Mouse (Mus musculus): ENCODE measurements around the gene Itm2b. TPM values are rescaled to one million over a fixed set of nuclear protein-coding genes. Genes with fewer than 3 reads are reported as not detected.
A peak's percentile ranks its signal among the peaks of the same experiment; 100 is the strongest.

The Itm2b gene
- total and polyA plus RNA-seq, 2 experiments: 967 to 1,187 TPM

GRCm38 (mm10) chr14:73370695-73371372 lies 14.3 kb downstream of the Itm2b start:
- H3K4me3 ChIP-seq (ENCODE audit: insufficient read depth, low read depth, low read length): no peak overlapping the region
- peaks cover 33% of the 10 kb centered on the region for H3K4me1 ChIP-seq (ENCODE audit: control insufficient read depth, insufficient read depth, low read length)
- H3K36me3 ChIP-seq (ENCODE audit: control insufficient read depth, insufficient read depth, low read length): peaks cover 53% of the 10 kb centered on the region
- TF ChIP-seq CTCF (IDR thresholded peaks at IDR 0.05; ENCODE audit: low read depth, low read length): no peak
- TF ChIP-seq POLR2A (IDR thresholded peaks at IDR 0.05; ENCODE audit: extremely low read depth, insufficient read depth, low read length): no peak
- DNase-seq (ENCODE audit: extremely low read depth, low read depth, low spot score): peak; percentile 72
- peaks cover 24% of the 10 kb centered on the region; the same call in 1 of the 2 replicates for H3K79me2 ChIP-seq (ENCODE audit: control insufficient read depth, insufficient read depth, low read length)
- WGBS: 54% methylated on average over 23 of the region's 23 CpGs
- no peaks in the 10 kb centered on the region for H3K27me3 ChIP-seq (ENCODE audit: control insufficient read depth, insufficient read depth, low read length)
- H3K9ac ChIP-seq (ENCODE audit: low read depth, low read length): no peak overlapping the region
- no peak overlapping the region for H3K27ac ChIP-seq (replicated peaks; ENCODE audit: insufficient read depth, low read depth, low read length)

- Histone ChIP-seq H3K4me3 (ENCODE audit: insufficient read depth, low read depth, low read length) (no peak overlapping the region), H3K79me2 (ENCODE audit: control insufficient read depth, insufficient read depth, low read length) (peaks cover 21% of the 10 kb centered on the region; the same call in 1 of the 2 replicates), H3K27me3 (ENCODE audit: control insufficient read depth, insufficient read depth, low read length) (no peaks in the 10 kb centered on the region), H3K27ac (replicated peaks; ENCODE audit: insufficient read depth, low read depth, low read length) (peak overlapping the region; percentile 40; the same call in 1 of the 2 replicates), H3K4me1 (ENCODE audit: control insufficient read depth, insufficient read depth, low read length) (peaks cover 31% of the 10 kb centered on the region), H3K9ac (ENCODE audit: low read depth, low read length) (no peak overlapping the region), H3K36me3 (ENCODE audit: control insufficient read depth, insufficient read depth, low read length) (peaks cover 57% of the 10 kb centered on the region)
- no peak for DNase-seq (ENCODE audit: extremely low read depth, low read depth, low spot score)
- 57% methylated on average over 11 of the region's 11 CpGs for WGBS
- no peak for TF ChIP-seq POLR2A (IDR thresholded peaks at IDR 0.05; ENCODE audit: extremely low read depth, insufficient read depth, low read length)
- no peak for TF ChIP-seq CTCF (IDR thresholded peaks at IDR 0.05; ENCODE audit: low read depth, low read length)
Observed at GRCm38 (mm10) chr14:73370078-73370670, 14.9 kb downstream of the Itm2b start.

DNA sequence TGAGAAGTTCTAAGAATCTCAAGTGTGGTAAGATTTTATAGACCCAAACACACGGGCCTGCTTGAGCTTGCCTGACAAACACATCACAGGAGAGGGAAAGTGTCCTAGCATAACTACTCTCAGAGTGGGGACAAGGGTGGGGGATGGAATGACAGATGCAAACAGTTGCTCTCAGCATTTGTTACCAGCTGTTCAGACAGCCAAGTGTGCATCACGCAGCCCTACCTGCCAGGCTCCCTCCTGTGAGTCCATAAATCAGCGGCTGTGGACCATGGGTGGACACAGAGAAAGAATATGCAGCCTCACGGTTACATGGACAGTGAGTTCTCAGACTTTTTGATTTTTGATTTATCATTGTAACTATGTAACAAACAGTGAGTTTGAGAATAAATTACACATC lies 15.5 kb downstream of the Itm2b start:
- H3K36me3 ChIP-seq (ENCODE audit: control insufficient read depth, insufficient read depth, low read length): peaks cover 59% of the 10 kb centered on the region
- no peak overlapping the region for H3K4me3 ChIP-seq (ENCODE audit: insufficient read depth, low read depth, low read length)
- no peaks in the 10 kb centered on the region for H3K27me3 ChIP-seq (ENCODE audit: control insufficient read depth, insufficient read depth, low read length)
- no peak overlapping the region for H3K9ac ChIP-seq (ENCODE audit: low read depth, low read length)
- peaks cover 21% of the 10 kb centered on the region; the same call in 1 of the 2 replicates for H3K79me2 ChIP-seq (ENCODE audit: control insufficient read depth, insufficient read depth, low read length)
- no peak for TF ChIP-seq CTCF (IDR thresholded peaks at IDR 0.05; ENCODE audit: low read depth, low read length)
- TF ChIP-seq POLR2A (IDR thresholded peaks at IDR 0.05; ENCODE audit: extremely low read depth, insufficient read depth, low read length): no peak
- no peak overlapping the region for H3K27ac ChIP-seq (replicated peaks; ENCODE audit: insufficient read depth, low read depth, low read length)
- 57% methylated on average over 4 of the region's 4 CpGs for WGBS
- peaks cover 29% of the 10 kb centered on the region for H3K4me1 ChIP-seq (ENCODE audit: control insufficient read depth, insufficient read depth, low read length)
- DNase-seq (ENCODE audit: extremely low read depth, low read depth, low spot score): no peak

GRCm38 (mm10) chr14:73368966-73369365 lies 16.1 kb downstream of the Itm2b start:
- Histone ChIP-seq H3K79me2 (ENCODE audit: control insufficient read depth, insufficient read depth, low read length) (peaks cover 21% of the 10 kb centered on the region; the same call in 1 of the 2 replicates), H3K4me3 (ENCODE audit: insufficient read depth, low read depth, low read length) (no peak overlapping the region), H3K9ac (ENCODE audit: low read depth, low read length) (no peak overlapping the region), H3K36me3 (ENCODE audit: control insufficient read depth, insufficient read depth, low read length) (peaks cover 66% of the 10 kb centered on the region), H3K27me3 (ENCODE audit: control insufficient read depth, insufficient read depth, low read length) (no peaks in the 10 kb centered on the region), H3K27ac (replicated peaks; ENCODE audit: insufficient read depth, low read depth, low read length) (no peak overlapping the region), H3K4me1 (ENCODE audit: control insufficient read depth, insufficient read depth, low read length) (peaks cover 29% of the 10 kb centered on the region)
- no peak for DNase-seq (ENCODE audit: extremely low read depth, low read depth, low spot score)
- 56% methylated on average over 13 of the region's 13 CpGs for WGBS
- TF ChIP-seq POLR2A (IDR thresholded peaks at IDR 0.05; ENCODE audit: extremely low read depth, insufficient read depth, low read length) (no peak), CTCF (IDR thresholded peaks at IDR 0.05; ENCODE audit: low read depth, low read length) (no peak)

GRCm38 (mm10) chr14:73368221-73368620 lies 16.9 kb downstream of the Itm2b start:
- H3K4me1 ChIP-seq (ENCODE audit: control insufficient read depth, insufficient read depth, low read length): peaks cover 26% of the 10 kb centered on the region
- H3K27ac ChIP-seq (replicated peaks; ENCODE audit: insufficient read depth, low read depth, low read length): no peak overlapping the region
- no peaks in the 10 kb centered on the region for H3K27me3 ChIP-seq (ENCODE audit: control insufficient read depth, insufficient read depth, low read length)
- WGBS: 88% methylated on average over 13 of the region's 13 CpGs
- H3K36me3 ChIP-seq (ENCODE audit: control insufficient read depth, insufficient read depth, low read length): peaks cover 73% of the 10 kb centered on the region
- TF ChIP-seq POLR2A (IDR thresholded peaks at IDR 0.05; ENCODE audit: extremely low read depth, insufficient read depth, low read length): no peak
- TF ChIP-seq CTCF (IDR thresholded peaks at IDR 0.05; ENCODE audit: low read depth, low read length): no peak
- DNase-seq (ENCODE audit: extremely low read depth, low read depth, low spot score): no peak
- no peak overlapping the region for H3K9ac ChIP-seq (ENCODE audit: low read depth, low read length)
- peaks cover 21% of the 10 kb centered on the region; the same call in 1 of the 2 replicates for H3K79me2 ChIP-seq (ENCODE audit: control insufficient read depth, insufficient read depth, low read length)
- H3K4me3 ChIP-seq (ENCODE audit: insufficient read depth, low read depth, low read length): no peak overlapping the region

- WGBS: 80% methylated on average over 11 of the region's 11 CpGs
- Histone ChIP-seq H3K4me1 (ENCODE audit: control insufficient read depth, insufficient read depth, low read length) (peaks cover 14% of the 10 kb centered on the region), H3K27me3 (ENCODE audit: control insufficient read depth, insufficient read depth, low read length) (no peaks in the 10 kb centered on the region), H3K27ac (replicated peaks; ENCODE audit: insufficient read depth, low read depth, low read length) (no peak overlapping the region), H3K36me3 (ENCODE audit: control insufficient read depth, insufficient read depth, low read length) (peaks cover 81% of the 10 kb centered on the region), H3K4me3 (ENCODE audit: insufficient read depth, low read depth, low read length) (no peak overlapping the region), H3K79me2 (ENCODE audit: control insufficient read depth, insufficient read depth, low read length) (peaks cover 12% of the 10 kb centered on the region; the same call in 1 of the 2 replicates), H3K9ac (ENCODE audit: low read depth, low read length) (no peak overlapping the region)
- TF ChIP-seq POLR2A (IDR thresholded peaks at IDR 0.05; ENCODE audit: extremely low read depth, insufficient read depth, low read length) (no peak), CTCF (IDR thresholded peaks at IDR 0.05; ENCODE audit: low read depth, low read length) (no peak)
- no peak for DNase-seq (ENCODE audit: extremely low read depth, low read depth, low spot score)
Observed at GRCm38 (mm10) chr14:73366278-73366677, 18.8 kb downstream of the Itm2b start.
